Mouse (Mus musculus): ENCODE results near the gene Pdxp.
"Not testable (repeated sequence)": the region's sequence is repeated elsewhere in the genome, so short reads cannot be mapped to it uniquely, and the experiment has no call there.

Gene Pdxp

DNA sequence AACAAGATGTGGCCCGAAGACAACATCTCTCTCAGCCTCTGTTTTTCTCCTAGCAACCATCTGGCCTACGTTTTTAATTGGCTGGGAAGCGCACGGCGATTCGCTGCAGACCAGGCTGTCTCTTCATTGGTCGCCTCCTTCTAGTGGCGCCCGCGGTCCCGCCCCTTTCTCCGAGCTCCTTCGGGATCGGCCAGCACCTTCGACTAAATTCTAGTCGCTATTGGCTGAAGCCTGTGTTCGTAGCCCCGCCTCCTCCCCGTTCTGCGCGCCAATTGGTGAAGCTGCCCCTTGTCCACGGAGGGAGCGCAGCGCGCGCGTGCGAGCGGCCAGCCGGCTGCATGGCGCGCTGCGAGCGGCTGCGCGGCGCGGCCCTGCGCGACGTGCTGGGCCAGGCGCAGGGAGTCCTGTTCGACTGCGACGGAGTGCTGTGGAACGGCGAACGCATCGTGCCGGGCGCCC is at the start of gene Pdxp:
TSS of gene Pdxp (plus strand) at position 288 of the 459 bp plus-strand sequence.
- DNase-seq (ENCODE audit: low read depth, low spot score), result peak; percentile 99

DNA sequence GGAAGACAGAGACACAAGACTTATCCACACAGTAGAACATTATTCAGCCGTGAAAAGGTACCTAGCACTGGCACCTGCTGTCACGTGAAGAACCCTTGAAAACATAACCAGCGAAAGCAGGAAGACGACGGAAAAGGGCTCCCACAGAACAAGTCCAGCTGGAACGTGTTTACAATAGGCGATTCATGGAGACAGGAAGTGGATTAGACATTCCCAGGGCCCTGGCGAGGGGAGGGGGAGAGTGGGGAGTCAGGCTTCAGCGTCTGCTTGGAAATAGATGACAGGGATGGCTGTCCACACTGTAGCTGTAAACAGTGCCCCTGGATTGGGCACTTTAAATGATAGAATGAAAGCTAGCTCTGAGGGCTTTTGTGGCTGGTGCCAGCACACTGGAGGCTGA is 45.3 kb upstream of the Pdxp start:
- peak; percentile 56 for DNase-seq (ENCODE audit: low read depth, low spot score)

DNA sequence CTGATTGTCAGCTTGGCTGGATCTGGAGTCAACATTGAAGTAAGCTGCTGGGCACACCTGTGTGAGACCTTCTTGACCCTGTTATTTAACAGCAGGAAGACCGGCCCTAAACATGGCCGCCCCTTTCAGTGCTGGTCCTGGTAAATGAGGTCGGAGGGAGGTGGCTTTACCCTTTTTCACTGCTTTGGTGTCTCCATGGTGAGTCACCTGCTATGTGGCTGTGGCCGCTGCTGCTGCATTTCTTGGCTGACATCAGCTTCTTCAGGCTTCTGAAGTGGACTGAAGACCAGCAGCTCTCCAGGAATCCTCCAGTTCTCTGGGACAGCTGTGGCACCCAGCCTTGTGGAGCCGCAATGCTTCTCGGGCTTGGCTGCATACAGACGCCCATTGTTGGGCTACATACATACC is 44.9 kb upstream of the Pdxp start:
- DNase-seq (ENCODE audit: low read depth, low spot score), result no peak

DNA sequence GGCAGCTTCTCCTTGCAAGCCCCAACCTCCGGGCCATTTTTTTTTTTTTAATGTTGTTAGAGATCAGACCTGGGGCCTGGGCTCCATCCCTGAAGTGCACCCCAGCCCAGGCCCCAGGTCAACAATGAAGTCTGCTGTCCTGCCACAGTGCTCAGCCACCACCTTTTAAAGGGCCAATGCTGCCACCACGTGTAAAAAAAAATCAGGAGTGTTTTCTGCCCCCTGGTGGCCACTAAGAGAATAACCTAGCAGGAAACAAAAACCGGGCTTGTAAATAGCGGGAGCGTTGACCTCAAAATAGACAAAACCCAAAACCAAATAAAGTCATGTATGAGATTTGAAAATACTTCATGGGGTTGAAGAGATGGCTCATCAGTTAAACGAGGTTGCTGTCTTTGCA is 43.9 kb upstream of the Pdxp start:
- peak; percentile 79 for DNase-seq (ENCODE audit: low read depth, low spot score)

DNA sequence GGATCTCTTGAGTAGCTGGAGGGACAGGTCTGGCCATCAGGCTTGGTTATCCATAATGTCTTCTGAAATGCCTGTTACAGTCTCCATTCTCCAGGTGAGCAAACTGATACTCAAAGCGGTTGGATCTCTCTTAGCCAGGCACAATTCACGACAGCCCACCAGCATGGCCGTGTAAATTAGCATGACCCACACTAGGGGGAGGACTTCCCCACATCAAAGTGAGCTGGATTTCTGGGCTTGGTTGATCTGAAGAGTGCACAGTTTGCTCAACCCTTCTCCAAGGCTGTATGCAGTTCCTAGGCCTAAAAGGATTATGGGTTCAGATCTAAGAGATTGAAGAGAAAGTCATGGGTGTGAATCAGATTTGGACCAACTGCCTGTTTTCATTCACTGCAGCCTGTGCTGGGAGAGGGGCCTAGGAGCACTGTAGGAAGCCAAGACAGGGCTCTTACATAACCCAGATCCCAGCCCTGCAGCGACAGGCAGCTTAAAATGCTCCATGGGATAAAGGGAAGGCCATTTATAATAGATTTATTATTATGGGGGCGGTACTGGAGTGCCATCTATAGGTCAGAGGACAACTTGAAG is 41.6 kb upstream of the Pdxp start:
- DNase-seq (ENCODE audit: low read depth, low spot score), result no peak

DNA sequence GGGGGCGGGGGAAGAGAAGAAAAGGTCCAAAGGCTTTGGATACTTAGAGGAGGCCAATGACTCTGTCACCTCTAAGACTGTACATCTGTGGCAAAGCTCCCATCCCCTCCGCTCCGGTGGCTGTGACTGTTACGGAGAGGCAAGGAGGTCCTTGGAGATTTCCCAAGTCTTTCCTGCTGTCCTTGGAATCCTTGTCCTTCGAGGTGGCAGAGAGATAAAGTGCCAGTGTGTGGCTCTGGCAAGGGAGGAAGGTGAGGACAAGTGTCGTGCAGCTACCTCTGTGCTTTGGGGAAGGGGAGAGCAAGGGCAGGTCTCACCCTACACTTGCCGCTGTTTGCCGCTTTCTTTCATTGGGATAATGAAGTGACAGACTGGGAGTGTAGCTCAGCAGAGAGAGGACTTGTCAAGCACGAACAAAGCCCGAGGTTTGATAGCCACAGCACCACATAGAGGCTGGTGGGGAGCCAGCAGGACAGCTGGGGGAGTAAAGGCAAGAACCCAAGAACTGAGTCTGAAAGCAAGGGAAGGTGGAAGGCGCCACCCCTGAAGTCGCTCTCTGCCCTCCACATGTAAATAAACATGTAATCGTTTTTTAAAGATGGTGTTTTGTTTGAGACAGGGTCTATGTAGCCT is 39.8 kb upstream of the Pdxp start:
- no peak for DNase-seq (ENCODE audit: low read depth, low spot score)

DNA sequence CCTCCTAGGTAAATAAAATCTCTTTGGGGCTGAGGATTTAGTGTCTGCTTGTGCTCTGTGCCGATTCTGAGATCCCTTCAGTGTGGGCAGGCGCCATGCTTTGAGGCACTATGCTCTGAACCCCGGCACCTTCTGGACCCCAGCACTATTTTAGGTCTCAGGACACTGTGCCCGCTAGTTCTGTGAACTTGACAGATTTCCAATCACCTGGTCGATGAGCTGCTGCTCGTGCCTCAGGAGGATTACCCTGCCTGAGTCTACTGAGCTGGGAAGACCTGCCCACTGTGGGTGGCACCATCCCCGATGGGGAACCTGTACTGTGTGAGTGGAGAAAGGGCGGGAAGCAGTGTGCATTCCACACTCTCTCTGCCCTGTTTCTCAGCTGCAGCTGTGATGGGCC is 38.7 kb upstream of the Pdxp start:
- DNase-seq (ENCODE audit: low read depth, low spot score), result no peak

DNA sequence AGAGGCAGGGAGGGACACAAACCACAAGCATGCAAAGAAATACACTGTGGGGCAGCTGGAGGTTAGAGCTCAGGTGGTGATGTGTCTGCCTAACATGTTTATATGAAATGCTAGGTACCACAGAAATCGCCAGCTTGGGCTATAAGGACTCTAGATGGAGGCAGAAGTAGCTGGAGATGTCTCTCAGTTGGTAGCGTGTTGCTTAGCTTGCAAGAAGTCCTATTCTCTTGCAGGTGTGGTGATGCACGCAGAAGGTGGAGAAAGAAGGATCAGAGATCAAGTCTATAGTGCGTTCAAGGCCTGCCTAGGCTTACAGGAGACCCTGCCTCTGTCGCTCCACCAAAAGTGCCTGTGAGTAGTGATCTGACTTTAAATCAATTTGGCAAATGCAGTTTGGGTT is 38.2 kb upstream of the Pdxp start:
- DNase-seq (ENCODE audit: low read depth, low spot score), result no peak

DNA sequence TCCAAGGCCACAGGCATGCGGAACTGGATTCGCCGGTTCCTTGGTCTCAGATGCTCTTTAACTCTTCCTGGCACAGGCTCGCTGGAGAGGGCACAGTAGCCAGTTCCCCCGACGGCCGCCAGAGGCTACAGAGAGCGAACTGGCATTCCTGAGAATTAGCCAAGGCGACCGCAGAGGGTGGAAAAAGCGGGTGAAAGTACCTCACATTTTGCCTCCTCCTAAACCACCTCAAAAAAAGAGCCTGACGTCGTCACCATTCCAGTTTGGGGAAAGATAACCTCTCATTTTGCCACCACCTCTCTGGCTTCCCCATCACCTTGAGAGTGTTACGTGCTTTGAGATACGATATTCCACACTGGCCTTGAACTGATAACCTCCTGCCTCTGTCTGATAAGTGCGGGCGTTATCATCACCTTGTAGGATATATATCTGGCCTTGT is 37.4 kb upstream of the Pdxp start:
- peak; percentile 87 for DNase-seq (ENCODE audit: low read depth, low spot score)

DNA sequence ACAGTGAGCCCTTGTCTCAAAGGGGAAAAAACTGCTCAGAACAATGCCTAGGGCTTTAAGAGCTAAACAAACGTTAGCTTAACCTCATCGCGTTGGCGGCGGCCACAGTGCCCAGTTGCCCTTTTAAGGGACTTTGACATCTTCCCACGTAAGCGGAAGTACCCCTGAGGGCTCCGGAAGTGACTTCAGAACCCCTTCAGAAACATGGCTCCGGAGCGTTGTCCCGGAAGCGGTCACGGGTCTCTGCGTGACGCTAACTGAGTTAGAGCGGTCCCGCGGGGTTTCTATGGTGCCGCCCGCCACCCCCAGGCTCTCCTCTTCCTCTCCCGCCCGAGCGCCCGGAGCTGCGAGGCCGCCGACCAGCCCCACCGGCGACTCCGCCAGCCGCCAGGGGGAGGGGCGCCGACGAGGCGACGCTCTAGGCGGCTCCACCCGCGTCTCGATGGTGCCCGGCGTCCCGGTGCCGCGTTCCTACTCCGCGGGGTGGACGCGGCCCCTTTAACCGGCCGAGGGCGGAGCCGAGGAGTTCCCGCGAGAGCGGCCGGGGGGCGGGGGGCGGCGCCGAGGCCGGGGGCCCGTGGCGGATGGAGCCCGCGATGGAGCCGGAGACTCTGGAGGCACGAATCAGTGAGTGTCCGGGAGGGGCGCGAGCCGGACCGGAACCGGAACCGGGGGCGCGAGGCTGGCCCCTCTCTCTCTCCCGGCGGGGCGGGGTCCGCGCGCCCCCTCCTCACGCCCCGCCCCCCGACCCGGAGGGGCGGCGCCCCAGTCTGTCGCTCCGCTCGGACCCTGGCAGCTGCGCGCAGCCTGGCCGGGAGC is 36.5 kb upstream of the Pdxp start, which contains the start of gene Gga1:
TSS of gene Gga1 (plus strand) at position 200 of the 819 bp plus-strand sequence.
- DNase-seq (ENCODE audit: low read depth, low spot score), result peak; percentile 98

DNA sequence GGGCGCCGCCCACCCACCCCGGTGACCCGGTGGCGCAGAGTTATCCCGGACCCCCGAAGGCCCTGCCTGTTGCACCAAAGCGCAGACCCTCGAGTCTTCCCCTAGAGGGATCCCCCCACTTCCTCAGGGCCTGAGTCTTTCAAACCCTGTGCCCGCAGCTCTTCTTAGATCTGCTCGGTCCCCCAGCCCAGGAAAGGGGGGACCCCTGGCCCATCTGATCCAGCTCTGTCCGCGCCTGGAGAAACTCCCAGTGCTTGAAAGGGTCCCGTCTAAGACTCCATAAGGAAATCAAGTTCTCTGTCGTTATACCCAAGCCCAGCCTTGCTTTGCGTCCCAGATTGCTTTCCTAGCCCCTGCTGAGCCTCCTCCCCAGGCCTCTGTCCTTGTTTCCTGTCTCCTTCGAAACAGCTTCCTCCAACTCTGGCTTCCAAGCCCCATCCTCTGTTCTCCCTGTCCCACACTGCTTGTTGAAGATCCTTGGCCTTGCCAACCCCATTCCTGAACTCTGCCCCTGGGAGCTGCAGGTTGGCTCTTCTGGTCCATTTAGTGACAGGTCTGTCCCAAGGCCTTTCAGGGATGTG is 35.8 kb upstream of the Pdxp start:
- DNase-seq (ENCODE audit: low read depth, low spot score), result no peak

DNA sequence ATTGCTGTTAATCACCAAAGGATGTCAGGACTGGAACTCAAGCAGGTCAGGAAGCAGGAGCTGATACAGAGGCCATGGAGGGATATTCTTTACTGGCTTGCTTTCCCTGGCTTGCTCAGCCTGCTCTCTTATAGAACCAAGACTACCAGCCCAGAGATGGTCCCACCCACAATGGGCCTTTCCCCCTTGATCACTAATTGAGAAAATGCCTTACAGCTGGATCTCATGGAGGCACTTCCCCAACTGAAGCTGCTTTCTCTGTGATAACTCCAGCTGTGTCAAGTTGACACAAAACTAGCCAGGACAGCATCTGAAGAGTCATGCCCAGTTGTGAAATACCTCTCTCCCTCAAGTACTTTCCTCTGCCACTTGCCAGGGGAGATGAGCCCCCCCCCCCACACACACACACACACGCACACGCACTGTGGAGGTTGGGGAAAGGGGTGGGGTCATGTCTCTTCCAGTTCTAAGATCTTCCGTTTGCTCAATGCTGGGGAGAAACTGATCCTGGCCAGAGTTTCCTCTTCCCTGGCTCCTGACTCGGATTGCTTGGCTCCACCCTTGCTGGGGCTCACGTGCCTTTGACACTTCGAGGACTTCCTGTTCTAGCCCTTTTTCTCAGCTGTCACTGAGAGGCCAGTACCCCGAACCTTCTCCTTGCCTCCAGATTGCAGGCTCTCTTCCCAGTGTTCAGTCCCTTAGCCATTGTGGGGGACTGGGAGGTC is 34.8 kb upstream of the Pdxp start:
- not testable (repeated sequence) for DNase-seq (ENCODE audit: low read depth, low spot score)

DNA sequence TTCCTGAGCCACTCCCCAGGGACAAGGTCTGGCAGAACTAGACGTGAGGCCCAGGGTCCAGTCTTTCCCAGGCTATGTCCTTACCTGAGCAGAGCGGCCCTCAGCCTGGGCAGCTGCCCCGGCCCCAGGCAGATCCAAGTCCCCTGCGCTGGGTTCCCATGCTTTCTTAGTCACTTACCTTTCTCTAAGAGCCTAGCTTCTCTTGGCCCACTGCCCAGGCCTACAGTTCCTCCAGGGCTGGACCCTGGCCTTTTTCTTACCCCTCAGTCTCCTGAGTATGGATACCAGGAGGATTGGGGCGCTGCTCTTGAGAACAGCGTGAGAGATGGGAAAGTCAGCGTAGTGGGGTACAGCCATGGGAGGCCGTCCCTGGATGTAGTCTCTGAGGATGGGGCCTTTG is 33.3 kb upstream of the Pdxp start:
- no peak for DNase-seq (ENCODE audit: low read depth, low spot score)

DNA sequence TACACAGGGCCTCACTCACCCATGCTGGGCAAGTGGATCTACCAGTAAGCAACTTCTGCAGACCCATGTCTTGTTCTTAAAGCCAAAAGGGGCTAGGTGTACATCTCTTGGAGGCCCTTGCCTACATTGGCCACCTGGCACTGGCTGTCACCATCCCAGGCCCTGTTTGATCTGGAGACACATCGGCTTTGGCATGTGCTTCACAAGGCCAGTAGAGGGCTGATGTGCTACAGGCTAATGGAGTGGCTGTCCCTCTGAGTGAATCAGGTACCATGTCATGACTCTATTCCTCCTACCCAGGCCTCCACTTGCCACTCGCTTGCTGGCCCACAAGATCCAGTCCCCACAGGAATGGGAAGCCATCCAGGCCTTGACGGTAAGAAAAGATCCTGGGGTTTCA is 31.9 kb upstream of the Pdxp start:
- no peak for DNase-seq (ENCODE audit: low read depth, low spot score)

DNA sequence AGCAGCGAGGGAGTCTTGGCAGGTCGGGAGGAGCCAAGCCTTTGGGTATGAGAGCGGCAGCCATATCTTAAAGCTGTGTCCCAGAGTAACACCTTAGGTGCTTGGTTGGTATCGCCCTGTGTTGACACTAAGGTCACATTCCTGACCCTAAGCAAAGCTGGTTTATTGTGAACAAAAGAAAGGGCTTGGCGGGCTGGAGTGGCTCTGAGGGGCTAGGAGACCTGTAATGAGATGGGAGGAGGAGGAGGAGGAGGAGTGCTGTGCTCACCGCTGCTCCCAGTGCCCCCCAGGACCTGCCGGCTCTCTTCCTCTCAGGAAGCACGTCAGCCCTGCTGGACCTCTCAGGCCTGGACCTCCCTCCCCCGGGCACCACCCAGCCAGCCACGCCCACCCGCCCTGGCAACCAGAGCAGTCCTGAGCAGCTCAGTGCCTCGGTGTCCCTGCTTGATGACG is 24.3 kb upstream of the Pdxp start:
- DNase-seq (ENCODE audit: low read depth, low spot score), result no peak

DNA sequence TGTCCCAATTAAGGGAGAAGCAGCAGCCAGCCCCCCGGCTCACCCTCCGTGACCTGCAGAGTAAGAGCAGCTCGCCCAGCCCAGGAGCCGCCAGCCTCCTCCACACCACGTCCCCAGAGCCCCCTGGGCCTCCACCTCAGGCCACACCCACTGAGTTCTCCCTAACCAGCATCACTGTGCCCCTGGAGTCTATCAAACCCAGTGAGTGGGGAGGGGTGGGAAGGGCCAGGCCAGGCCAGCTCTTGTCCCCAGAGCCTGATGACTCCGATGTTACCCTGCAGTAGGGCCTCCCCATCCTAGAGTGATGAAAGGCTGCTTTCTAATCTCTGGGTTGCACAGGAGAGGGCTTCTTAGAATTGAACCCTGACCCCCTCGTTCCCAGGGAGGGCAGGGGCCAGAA is 21.3 kb upstream of the Pdxp start:
- no peak for DNase-seq (ENCODE audit: low read depth, low spot score)

DNA sequence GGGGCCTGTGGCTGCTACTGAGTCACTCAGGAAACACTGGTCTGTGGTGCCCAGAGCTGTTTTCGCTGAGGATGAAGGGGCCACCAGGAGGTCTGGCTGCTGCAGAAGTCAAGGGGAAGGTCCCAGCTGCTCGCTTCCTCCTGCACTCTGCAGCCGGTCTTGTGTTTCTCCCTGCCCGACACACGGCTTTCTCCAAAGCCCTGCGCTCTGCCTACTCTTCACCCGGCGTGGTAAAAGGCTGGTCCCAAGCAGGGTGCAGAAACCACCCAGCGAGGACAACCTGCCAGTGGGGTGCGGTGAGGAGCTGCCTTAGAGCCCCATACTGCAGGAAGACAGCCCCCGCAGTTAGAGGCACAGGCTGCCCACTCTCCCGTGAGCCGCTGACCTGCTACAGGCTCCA is 19.0 kb upstream of the Pdxp start:
- no peak for DNase-seq (ENCODE audit: low read depth, low spot score)

DNA sequence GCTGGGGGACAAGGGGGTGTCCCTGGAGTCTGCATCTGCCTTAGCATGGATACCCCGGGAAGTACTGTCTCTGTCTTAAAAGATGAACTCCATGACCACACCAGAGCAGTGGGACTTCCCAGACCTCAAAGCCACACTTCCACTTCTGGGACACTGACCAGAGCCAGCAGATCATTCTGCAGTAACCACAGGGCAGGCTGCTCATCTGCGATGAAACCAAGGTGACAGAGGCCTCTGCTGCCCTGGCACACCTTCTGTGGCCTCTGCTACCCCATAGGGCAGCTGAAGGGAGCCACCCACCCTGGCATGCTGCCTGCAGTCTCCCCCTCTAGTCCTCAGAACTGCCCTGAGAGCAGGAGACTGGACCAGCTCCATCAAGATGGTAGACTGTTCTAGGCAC is 18.0 kb upstream of the Pdxp start:
- no peak for DNase-seq (ENCODE audit: low read depth, low spot score)

DNA sequence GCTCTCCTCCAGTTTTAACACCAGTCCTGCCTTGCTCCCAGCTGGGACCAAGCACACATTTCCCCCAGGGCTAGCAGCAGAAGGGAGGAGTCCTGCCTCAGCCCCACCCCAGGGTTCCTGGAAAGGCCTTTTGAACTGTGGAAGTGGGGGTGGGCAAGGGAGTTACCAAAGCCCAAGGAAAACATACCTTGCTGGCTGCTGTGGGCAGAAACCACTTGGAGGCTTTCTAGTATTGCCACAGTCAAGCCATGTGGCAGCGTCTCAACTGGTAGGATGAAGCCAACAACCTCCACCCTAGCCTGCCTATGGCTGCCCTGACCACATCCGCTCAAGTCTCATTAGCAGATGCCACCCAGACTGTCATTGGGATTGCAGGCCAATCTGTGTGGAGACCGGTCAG is 17.6 kb upstream of the Pdxp start:
- no peak for DNase-seq (ENCODE audit: low read depth, low spot score)

DNA sequence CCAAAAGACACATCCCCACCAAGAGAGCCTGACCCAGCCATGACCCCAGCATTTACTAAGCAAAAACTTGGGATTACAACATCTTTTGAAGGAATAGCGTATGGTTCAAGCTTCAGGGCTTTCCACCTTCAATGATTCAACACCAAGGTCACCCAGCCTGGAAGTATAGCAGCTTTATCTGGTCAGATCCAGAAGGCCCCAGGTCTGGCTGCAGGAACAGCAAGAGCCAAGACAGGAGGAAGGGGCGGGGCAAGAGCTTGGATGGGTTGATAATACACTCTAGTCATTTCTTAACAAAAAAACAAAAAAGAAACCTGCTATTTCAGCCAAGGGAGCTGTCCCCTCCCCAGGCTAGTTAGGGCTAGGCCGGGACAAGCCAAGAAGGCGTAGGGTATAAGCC is 16.2 kb upstream of the Pdxp start:
- no peak for DNase-seq (ENCODE audit: low read depth, low spot score)

DNA sequence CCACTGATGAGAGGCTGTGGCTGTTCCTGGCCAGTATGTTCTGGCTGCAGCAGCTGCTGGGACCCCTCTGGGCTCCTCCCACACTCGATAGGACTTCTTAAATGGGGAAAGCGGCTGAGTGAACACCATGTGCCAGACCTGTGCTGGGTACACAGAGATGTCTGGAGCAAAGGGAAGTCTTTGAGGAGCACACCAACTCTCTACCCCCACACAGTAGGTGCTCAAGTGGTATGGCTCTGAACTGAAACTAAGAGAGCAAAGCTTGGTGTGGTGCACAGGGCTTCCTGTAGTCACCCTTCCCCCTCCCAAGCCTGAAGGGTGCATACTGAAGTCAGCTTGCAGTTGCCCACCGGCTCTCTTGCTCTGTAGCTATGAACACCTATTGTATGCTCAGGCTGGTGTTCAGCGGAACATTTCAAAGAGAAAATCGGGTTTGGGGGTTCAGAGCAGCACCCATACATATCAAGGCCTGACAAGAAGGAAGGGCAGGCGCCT is 15.2 kb upstream of the Pdxp start:
- no peak for DNase-seq (ENCODE audit: low read depth, low spot score)

DNA sequence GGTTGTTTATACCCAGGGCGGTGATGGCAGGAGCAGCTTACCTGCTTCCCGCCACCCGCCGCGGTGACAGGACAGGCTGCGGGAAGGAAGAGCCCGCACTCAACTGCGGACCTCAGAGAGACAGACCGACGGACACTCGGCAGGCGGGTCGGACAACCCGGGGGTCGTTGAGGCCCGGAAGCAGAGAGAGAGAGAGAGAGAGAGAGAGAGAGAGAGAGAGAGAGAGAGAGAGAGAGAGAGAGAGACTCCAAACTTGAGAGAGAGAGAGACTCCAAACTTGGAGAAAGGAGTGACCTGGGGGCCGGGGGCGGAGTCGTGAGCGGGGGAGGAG is 14.3 kb upstream of the Pdxp start, which contains the start of gene Gm49510:
TSS of gene Gm49510 (plus strand) at position 259 of the 331 bp plus-strand sequence.
- DNase-seq (ENCODE audit: low read depth, low spot score), result no peak

Data from mesoderm, embryonic 11.5 days (tissue).